Mouse (Mus musculus): ENCODE measurements around the gene Mill2.
"Not testable (repeated sequence)": the region's sequence is repeated elsewhere in the genome, so short reads cannot be mapped to it uniquely, and the experiment has no call there.

- TF ChIP-seq GATA1 (IDR thresholded peaks at IDR 0.05; ENCODE audit: borderline replicate concordance, low read length); FLI1 (IDR thresholded peaks at IDR 0.05; ENCODE audit: low read length): not testable (repeated sequence)
Measured at GRCm38 (mm10) chr7:18871031-18871430, 31.3 kb downstream of the Mill2 start, which contains the start of gene Pglyrp1.

All from megakaryocyte, embryonic 14.5 days (primary cell).